Mouse (Mus musculus): ENCODE measurements around the gene Gpr171. TPM values are rescaled to one million over a fixed set of nuclear protein-coding genes. Genes with fewer than 3 reads are reported as not detected.

The Gpr171 gene
- total and polyA plus RNA-seq, 3 experiments: 12.6 to 59.4 (median 20.9) TPM

- Histone ChIP-seq H3K4me3 (replicated peaks in 1 of 3; ENCODE audit: low read depth in 2 of 3, low read length in 2 of 3, poor library complexity in 1 of 3) (no peak overlapping the region), H3K4me1 (ENCODE audit: control insufficient read depth in 1 of 2, insufficient read depth in 2 of 2) (peaks cover 0 to 27% of the 10 kb centered on the region in 2 experiments; a peak in 2 of 4 replicates), H3K9ac (ENCODE audit: insufficient read depth, low read depth) (no peak overlapping the region), H3K27me3 (replicated peaks) (no peaks in the 10 kb centered on the region), H3K9me3 (replicated peaks; ENCODE audit: low read length) (no peaks in the 10 kb centered on the region), H3K4me2 (ENCODE audit: insufficient read depth, low read depth, poor library complexity, severe bottlenecking) (no peak overlapping the region), H3K79me2 (replicated peaks; ENCODE audit: control insufficient read depth, extremely low read depth, insufficient read depth, poor library complexity, severe bottlenecking) (no peaks in the 10 kb centered on the region), H3K27ac (ENCODE audit: insufficient read depth, low read depth) (no peak overlapping the region), H3K36me3 (replicated peaks in 1 of 2; ENCODE audit: control insufficient read depth in 1 of 2, insufficient read depth in 1 of 2, low read length in 1 of 2) (no peaks in the 10 kb centered on the region)
- TF ChIP-seq TBP (conservative IDR thresholded peaks at IDR 0.05; ENCODE audit: low read depth, low read length) (no peak), HCFC1 (IDR thresholded peaks at IDR 0.05; ENCODE audit: low read depth, low read length) (no peak), MAZ (IDR thresholded peaks at IDR 0.05; ENCODE audit: low read depth, low read length) (no peak), TCF12 (IDR thresholded peaks at IDR 0.05; ENCODE audit: low read depth, low read length) (no peak), RCOR1 (conservative IDR thresholded peaks at IDR 0.05; ENCODE audit: low read depth, low read length) (no peak), RAD21 (IDR thresholded peaks at IDR 0.05; ENCODE audit: low read depth, low read length) (no peak), MEF2A (IDR thresholded peaks at IDR 0.05; ENCODE audit: borderline replicate concordance, low read depth, low read length) (no peak), CHD1 (IDR thresholded peaks at IDR 0.05; ENCODE audit: low read depth, low read length) (no peak), JUND (conservative IDR thresholded peaks at IDR 0.05; ENCODE audit: low read depth, low read length) (no peak), POLR2A (IDR thresholded peaks at IDR 0.05; ENCODE audit: low read depth, low read length) (no peak), MAX (IDR thresholded peaks at IDR 0.05; ENCODE audit: low read length) (no peak), PAX5 (IDR thresholded peaks at IDR 0.05; ENCODE audit: low read length) (no peak), EP300 (IDR thresholded peaks at IDR 0.05; ENCODE audit: low read length) (no peak), NRF1 (IDR thresholded peaks at IDR 0.05; ENCODE audit: low read depth, low read length) (no peak), ZNF384 (IDR thresholded peaks at IDR 0.05; ENCODE audit: low read depth, low read length) (no peak), CHD2 (IDR thresholded peaks at IDR 0.05; ENCODE audit: low read length) (no peak), MYC (IDR thresholded peaks at IDR 0.05; ENCODE audit: low read depth, low read length) (no peak), USF2 (conservative IDR thresholded peaks at IDR 0.05; ENCODE audit: low read depth, low read length) (no peak)
- in situ Hi-C loops (cut with MboI; ENCODE audit: low pct_ligation_motif_present, low pct_unique_long_range_greater_than_20kb, low sequenced_read_pairs): no loop called here
- DNase-seq (ENCODE audit: extremely low read depth): no peak
- dilution Hi-C loops (cut with MboI; ENCODE audit: extremely low pct_ligation_motif_present, extremely low pct_unique_long_range_greater_than_20kb, low sequenced_read_pairs): no loop called here
Observed at GRCm38 (mm10) chr3:59065937-59066336, 35.7 kb downstream of the Gpr171 start.

GRCm38 (mm10) chr3:59063431-59063830 lies 38.2 kb downstream of the Gpr171 start:
- Histone ChIP-seq H3K4me2 (ENCODE audit: insufficient read depth, low read depth, poor library complexity, severe bottlenecking) (no peak overlapping the region), H3K27me3 (replicated peaks) (no peaks in the 10 kb centered on the region), H3K27ac (ENCODE audit: insufficient read depth, low read depth) (no peak overlapping the region), H3K4me3 (replicated peaks in 1 of 3; ENCODE audit: low read depth in 2 of 3, low read length in 2 of 3, poor library complexity in 1 of 3) (no peak overlapping the region), H3K4me1 (ENCODE audit: control insufficient read depth in 1 of 2, insufficient read depth in 2 of 2) (peaks cover 2 to 32% of the 10 kb centered on the region in 2 experiments; a peak in 2 of 4 replicates), H3K79me2 (replicated peaks; ENCODE audit: control insufficient read depth, extremely low read depth, insufficient read depth, poor library complexity, severe bottlenecking) (no peaks in the 10 kb centered on the region), H3K9ac (ENCODE audit: insufficient read depth, low read depth) (no peak overlapping the region), H3K9me3 (replicated peaks; ENCODE audit: low read length) (no peaks in the 10 kb centered on the region), H3K36me3 (replicated peaks in 1 of 2; ENCODE audit: control insufficient read depth in 1 of 2, insufficient read depth in 1 of 2, low read length in 1 of 2) (no peaks in the 10 kb centered on the region)
- dilution Hi-C loops (cut with MboI; ENCODE audit: extremely low pct_ligation_motif_present, extremely low pct_unique_long_range_greater_than_20kb, low sequenced_read_pairs) (no loop called here), in situ Hi-C loops (cut with MboI; ENCODE audit: low pct_ligation_motif_present, low pct_unique_long_range_greater_than_20kb, low sequenced_read_pairs) (no loop called here)
- DNase-seq (ENCODE audit: extremely low read depth): no peak
- TF ChIP-seq HCFC1 (IDR thresholded peaks at IDR 0.05; ENCODE audit: low read depth, low read length) (no peak), ETS1 (conservative IDR thresholded peaks at IDR 0.05; ENCODE audit: low read depth, low read length) (no peak), IRF4 (IDR thresholded peaks at IDR 0.05; ENCODE audit: low read depth, low read length) (no peak), RCOR1 (conservative IDR thresholded peaks at IDR 0.05; ENCODE audit: low read depth, low read length) (no peak), MAX (IDR thresholded peaks at IDR 0.05; ENCODE audit: low read length) (no peak), ZMIZ1 (IDR thresholded peaks at IDR 0.05; ENCODE audit: low read depth, low read length) (no peak), MAFK (IDR thresholded peaks at IDR 0.05; ENCODE audit: insufficient replicate concordance, low read length) (no peak), ZNF384 (IDR thresholded peaks at IDR 0.05; ENCODE audit: low read depth, low read length) (no peak), MEF2A (IDR thresholded peaks at IDR 0.05; ENCODE audit: borderline replicate concordance, low read depth, low read length) (no peak)
